Mouse (Mus musculus): ENCODE results near the gene Mtus2. TPM values are rescaled to one million over a fixed set of nuclear protein-coding genes. Genes with fewer than 3 reads are reported as not detected.

Gene Mtus2
- polyA plus RNA-seq, 1 experiment, result 33.3 TPM

DNA sequence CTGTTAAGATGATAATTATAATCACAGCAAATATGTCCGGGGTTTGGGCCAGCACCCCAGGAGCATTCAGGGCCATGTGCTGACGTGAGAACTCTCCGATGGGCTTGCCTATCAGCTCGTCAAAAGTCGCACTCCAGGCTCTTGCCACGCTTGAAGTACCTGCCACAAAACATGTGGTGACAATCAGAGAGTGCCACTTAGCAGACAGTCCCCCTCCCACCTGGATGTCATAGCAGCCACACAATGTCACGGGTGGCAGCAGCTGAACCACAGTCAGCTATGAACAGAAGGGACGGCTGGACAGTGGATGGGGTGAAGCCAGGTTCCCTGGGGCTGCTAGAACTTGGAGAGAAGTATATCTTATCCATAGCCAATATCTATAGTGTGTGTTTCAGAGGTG is 391.0 kb downstream of the Mtus2 start:
- Histone ChIP-seq H3K27ac (ENCODE audit: insufficient read depth, low read length) (no peak overlapping the region), H3K4me1 (ENCODE audit: control insufficient read depth, insufficient read depth, low read length) (no peaks in the 10 kb centered on the region), H3K4me3 (replicated peaks; ENCODE audit: insufficient read depth, low read depth, low read length) (no peak overlapping the region), H3K27me3 (ENCODE audit: control insufficient read depth, insufficient read depth, low read length) (no peaks in the 10 kb centered on the region)
- TF ChIP-seq CTCF (IDR thresholded peaks at IDR 0.05; ENCODE audit: borderline replicate concordance, insufficient read depth, low read depth, low read length) (no peak), POLR2A (IDR thresholded peaks at IDR 0.05; ENCODE audit: borderline replicate concordance, insufficient read depth, low read length) (no peak)
- 31% methylated on average over 8 of the region's 8 CpGs for WGBS
- no peak for DNase-seq

DNA sequence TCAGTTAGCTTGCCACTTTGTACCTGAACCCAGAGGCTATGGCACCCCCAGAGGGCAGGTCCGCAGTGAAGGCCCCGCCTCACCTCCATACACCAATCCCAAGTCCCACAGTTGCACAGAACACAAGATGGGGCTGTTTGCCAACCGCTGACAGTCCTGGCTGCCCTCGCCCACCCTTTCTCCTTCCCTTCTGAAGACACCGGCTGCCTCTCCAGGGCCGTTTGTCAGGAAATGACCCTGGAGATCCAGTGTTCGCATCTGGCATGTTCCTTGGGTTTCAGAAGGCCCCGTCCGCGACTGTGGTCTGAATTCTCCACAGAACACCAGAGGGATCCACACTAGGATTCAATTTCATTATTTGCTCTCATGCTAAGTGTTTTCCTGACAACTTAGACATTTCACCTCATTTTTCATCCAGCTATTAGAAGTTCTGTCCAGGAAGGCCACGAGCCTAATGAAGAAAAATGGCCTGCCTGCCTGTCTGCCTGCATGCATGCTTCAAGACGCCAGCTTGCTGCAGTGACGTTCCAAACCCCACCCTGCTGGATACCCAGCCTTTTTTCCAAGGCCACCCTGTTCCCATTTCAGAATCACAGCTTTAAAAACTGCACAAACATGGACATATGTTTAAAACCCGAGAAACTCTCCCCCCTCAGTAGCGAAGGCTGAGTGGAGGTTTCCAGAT is 392.3 kb downstream of the Mtus2 start:
- no peaks in the 10 kb centered on the region for H3K4me1 ChIP-seq (ENCODE audit: control insufficient read depth, insufficient read depth, low read length)
- DNase-seq, result no peak
- WGBS, result 64% methylated on average over 15 of the region's 15 CpGs
- no peak overlapping the region for H3K27ac ChIP-seq (ENCODE audit: insufficient read depth, low read length)
- TF ChIP-seq POLR2A (IDR thresholded peaks at IDR 0.05; ENCODE audit: borderline replicate concordance, insufficient read depth, low read length) (no peak), CTCF (IDR thresholded peaks at IDR 0.05; ENCODE audit: borderline replicate concordance, insufficient read depth, low read depth, low read length) (no peak)
- H3K27me3 ChIP-seq (ENCODE audit: control insufficient read depth, insufficient read depth, low read length), result no peaks in the 10 kb centered on the region
- H3K4me3 ChIP-seq (replicated peaks; ENCODE audit: insufficient read depth, low read depth, low read length), result no peak overlapping the region

GRCm38 (mm10) chr5:148353429-148353828 is 396.3 kb downstream of the Mtus2 start:
- no peaks in the 10 kb centered on the region for H3K4me1 ChIP-seq (ENCODE audit: control insufficient read depth, insufficient read depth, low read length)
- no peak for TF ChIP-seq POLR2A (IDR thresholded peaks at IDR 0.05; ENCODE audit: borderline replicate concordance, insufficient read depth, low read length)
- TF ChIP-seq CTCF (IDR thresholded peaks at IDR 0.05; ENCODE audit: borderline replicate concordance, insufficient read depth, low read depth, low read length), result no peak
- H3K4me3 ChIP-seq (replicated peaks; ENCODE audit: insufficient read depth, low read depth, low read length), result no peak overlapping the region
- no peak for DNase-seq
- H3K27ac ChIP-seq (ENCODE audit: insufficient read depth, low read length), result no peak overlapping the region
- WGBS, result 85% methylated on average over 16 of the region's 16 CpGs
- no peaks in the 10 kb centered on the region for H3K27me3 ChIP-seq (ENCODE audit: control insufficient read depth, insufficient read depth, low read length)

GRCm38 (mm10) chr5:148354536-148354935 is 397.4 kb downstream of the Mtus2 start:
- H3K27me3 ChIP-seq (ENCODE audit: control insufficient read depth, insufficient read depth, low read length), result no peaks in the 10 kb centered on the region
- DNase-seq, result no peak
- no peak overlapping the region for H3K4me3 ChIP-seq (replicated peaks; ENCODE audit: insufficient read depth, low read depth, low read length)
- H3K4me1 ChIP-seq (ENCODE audit: control insufficient read depth, insufficient read depth, low read length), result no peaks in the 10 kb centered on the region
- no peak overlapping the region for H3K27ac ChIP-seq (ENCODE audit: insufficient read depth, low read length)
- no peak for TF ChIP-seq POLR2A (IDR thresholded peaks at IDR 0.05; ENCODE audit: borderline replicate concordance, insufficient read depth, low read length)
- TF ChIP-seq CTCF (IDR thresholded peaks at IDR 0.05; ENCODE audit: borderline replicate concordance, insufficient read depth, low read depth, low read length), result no peak
- WGBS, result 56% methylated on average over 8 of the region's 8 CpGs

DNA sequence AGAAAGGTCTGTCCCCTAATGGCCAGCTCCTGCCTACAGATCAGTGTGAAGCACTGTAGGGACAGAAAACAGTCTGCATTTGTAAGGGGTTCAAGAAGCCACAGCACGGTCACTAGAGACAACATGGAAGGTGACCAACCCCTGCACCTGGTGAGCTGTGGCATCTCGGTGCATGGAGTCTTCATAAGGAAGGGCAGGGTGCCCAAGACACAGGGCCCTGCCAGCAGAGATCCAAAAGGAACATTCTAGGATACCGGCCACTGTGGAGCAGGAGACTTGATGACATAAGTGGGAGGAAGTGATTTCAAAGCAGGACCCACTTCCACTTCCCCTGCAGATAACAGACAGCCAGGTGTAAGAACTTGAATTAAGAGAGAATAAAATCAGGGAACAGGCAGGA is 398.7 kb downstream of the Mtus2 start:
- 62% methylated on average over 3 of the region's 3 CpGs for WGBS
- no peak overlapping the region for H3K27ac ChIP-seq (ENCODE audit: insufficient read depth, low read length)
- DNase-seq, result no peak
- TF ChIP-seq POLR2A (IDR thresholded peaks at IDR 0.05; ENCODE audit: borderline replicate concordance, insufficient read depth, low read length) (no peak), CTCF (IDR thresholded peaks at IDR 0.05; ENCODE audit: borderline replicate concordance, insufficient read depth, low read depth, low read length) (no peak)
- H3K27me3 ChIP-seq (ENCODE audit: control insufficient read depth, insufficient read depth, low read length), result no peaks in the 10 kb centered on the region
- H3K4me1 ChIP-seq (ENCODE audit: control insufficient read depth, insufficient read depth, low read length), result no peaks in the 10 kb centered on the region
- no peak overlapping the region for H3K4me3 ChIP-seq (replicated peaks; ENCODE audit: insufficient read depth, low read depth, low read length)

GRCm38 (mm10) chr5:148357168-148357567 is 400.0 kb downstream of the Mtus2 start:
- 96% methylated on average over 6 of the region's 6 CpGs for WGBS
- Histone ChIP-seq H3K27me3 (ENCODE audit: control insufficient read depth, insufficient read depth, low read length) (no peaks in the 10 kb centered on the region), H3K4me3 (replicated peaks; ENCODE audit: insufficient read depth, low read depth, low read length) (no peak overlapping the region), H3K4me1 (ENCODE audit: control insufficient read depth, insufficient read depth, low read length) (no peaks in the 10 kb centered on the region), H3K27ac (ENCODE audit: insufficient read depth, low read length) (no peak overlapping the region)
- DNase-seq, result no peak
- TF ChIP-seq POLR2A (IDR thresholded peaks at IDR 0.05; ENCODE audit: borderline replicate concordance, insufficient read depth, low read length) (no peak), CTCF (IDR thresholded peaks at IDR 0.05; ENCODE audit: borderline replicate concordance, insufficient read depth, low read depth, low read length) (no peak)

GRCm38 (mm10) chr5:148359131-148359530 is 402.0 kb downstream of the Mtus2 start:
- WGBS, result 94% methylated on average over 11 of the region's 11 CpGs
- no peak for DNase-seq
- H3K4me3 ChIP-seq (replicated peaks; ENCODE audit: insufficient read depth, low read depth, low read length), result no peak overlapping the region
- no peak for TF ChIP-seq CTCF (IDR thresholded peaks at IDR 0.05; ENCODE audit: borderline replicate concordance, insufficient read depth, low read depth, low read length)
- no peak for TF ChIP-seq POLR2A (IDR thresholded peaks at IDR 0.05; ENCODE audit: borderline replicate concordance, insufficient read depth, low read length)
- H3K4me1 ChIP-seq (ENCODE audit: control insufficient read depth, insufficient read depth, low read length), result peaks cover 5% of the 10 kb centered on the region; the same call in 1 of the 2 replicates
- H3K27me3 ChIP-seq (ENCODE audit: control insufficient read depth, insufficient read depth, low read length), result no peaks in the 10 kb centered on the region
- H3K27ac ChIP-seq (ENCODE audit: insufficient read depth, low read length), result no peak overlapping the region
